Mouse (Mus musculus) kidney, embryonic 14.5 days (tissue): ENCODE measurements at regions not wholly inside any gene's neighbourhood (a gene's known extent, or its start where the extent isn't known, plus 50 kb on each side); places are given as distances from the start of the nearest gene placed in this dataset.

Experiments used
- ATAC-seq: fragments of 200-750 bp; cut with Nextera tagmentation; 2 replicates; pipeline ENCODE4 v1.8.0; 2017; ENCODE audit warnings: moderate number of reproducible peaks, mild to moderate bottlenecking, moderate TSS enrichment, moderate library complexity; ENCODE audit not compliant: low FRiP score, low TSS enrichment
- H3K27ac ChIP-seq: fragments of 300-500 bp; sonication (generic); 2 replicates; pipeline ENCODE4 v1.5.1; 2014; ENCODE audit warnings: low read depth, mild to moderate bottlenecking, low read length, moderate library complexity, mixed read lengths
- H3K27me3 ChIP-seq: fragments of 300-500 bp; sonication (generic); 2 replicates; pipeline ENCODE4 v1.6.1; 2014; ENCODE audit warnings: mild to moderate bottlenecking, low read length; ENCODE audit not compliant: control insufficient read depth, insufficient read depth
- H3K36me3 ChIP-seq: fragments of 300-500 bp; sonication (generic); 2 replicates; pipeline ENCODE4 v1.6.1; 2014; ENCODE audit warnings: low read length, mixed read lengths; ENCODE audit not compliant: control insufficient read depth, insufficient read depth
- H3K4me1 ChIP-seq: fragments of 300-500 bp; sonication (generic); 2 replicates; pipeline ENCODE4 v1.6.1; 2014; ENCODE audit warnings: low read length, mixed read lengths; ENCODE audit not compliant: control insufficient read depth, insufficient read depth
- H3K4me2 ChIP-seq: fragments of 300-500 bp; sonication (generic); replicated peaks from 2 replicates; pipeline ENCODE4 v1.6.1; 2014; ENCODE audit warnings: low read depth, mild to moderate bottlenecking, low read length
- H3K4me3 ChIP-seq: fragments of 300-500 bp; sonication (generic); 2 replicates; pipeline ENCODE4 v1.5.1; 2014; ENCODE audit warnings: mild to moderate bottlenecking, low read length
- H3K9ac ChIP-seq: fragments of 300-500 bp; sonication (generic); 2 replicates; pipeline ENCODE4 v1.6.1; 2014; ENCODE audit warnings: low read depth, mild to moderate bottlenecking, low read length, moderate library complexity
- H3K9me3 ChIP-seq: fragments of 300-500 bp; sonication (generic); 2 replicates; pipeline ENCODE4 v1.6.1; 2016; ENCODE audit warnings: low read length; ENCODE audit not compliant: control insufficient read depth
- WGBS: fragments of 180-500 bp; shearing (Covaris S2); extraction: QIAGEN DNeasy Blood & Tissue Kit; methylation state at CpG from one replicate; pipeline ENCODE4 v1.1.7; 2014; 5-methylcytosine and 5-hydroxymethylcytosine counted together

- Histone ChIP-seq H3K36me3 (no peaks in the 10 kb centered on the region), H3K4me1 (0 out of 2 replicates have a peak, but pooled peaks cover 4% of the 10 kb centered on the region), H3K9me3 (no peaks in the 10 kb centered on the region), H3K4me3 (no peak overlapping the region), H3K9ac (no peak overlapping the region), H3K27me3 (peaks cover 3% of the 10 kb centered on the region; the same call in 1 of the 2 replicates), H3K4me2 (no peak overlapping the region), H3K27ac (no peak overlapping the region)
- ATAC-seq = no peak
- WGBS = 78% methylated on average over 4 of the region's 4 CpGs
Observed at GRCm38 (mm10) chr13:44102257-44102656, 317.7 kb downstream of the Cd83 start.

GRCm38 (mm10) chr13:44103340-44103739 lies 318.8 kb downstream of the Cd83 start:
- Histone ChIP-seq H3K4me2 (no peak overlapping the region), H3K27me3 (peaks cover 3% of the 10 kb centered on the region; the same call in 1 of the 2 replicates), H3K9ac (no peak overlapping the region), H3K9me3 (no peaks in the 10 kb centered on the region), H3K36me3 (no peaks in the 10 kb centered on the region), H3K4me3 (no peak overlapping the region), H3K27ac (no peak overlapping the region), H3K4me1 (0 out of 2 replicates have a peak, but pooled peaks cover 4% of the 10 kb centered on the region)
- no peak for ATAC-seq
- 93% methylated on average over 7 of the region's 7 CpGs for WGBS

- H3K36me3 ChIP-seq = no peaks in the 10 kb centered on the region
- 0 out of 2 replicates have a peak, but pooled peaks cover 4% of the 10 kb centered on the region for H3K4me1 ChIP-seq
- peaks cover under 1% of the 10 kb centered on the region; the same call in 1 of the 2 replicates for H3K27me3 ChIP-seq
- H3K9me3 ChIP-seq = no peaks in the 10 kb centered on the region
- WGBS = 36% methylated on average over 5 of the region's 5 CpGs
- no peak overlapping the region for H3K4me3 ChIP-seq
- no peak overlapping the region for H3K9ac ChIP-seq
- no peak for ATAC-seq
- H3K27ac ChIP-seq = no peak overlapping the region
- H3K4me2 ChIP-seq = no peak overlapping the region
Observed at GRCm38 (mm10) chr13:44105161-44105560, 320.6 kb downstream of the Cd83 start.

GRCm38 (mm10) chr13:44108695-44109094 lies 324.1 kb downstream of the Cd83 start:
- 34% methylated on average over 11 of the region's 11 CpGs for WGBS

GRCm38 (mm10) chr13:44113043-44113442 lies 328.5 kb downstream of the Cd83 start:
- 88% methylated on average over 5 of the region's 5 CpGs for WGBS
- Histone ChIP-seq H3K27ac (no peak overlapping the region), H3K9me3 (no peaks in the 10 kb centered on the region), H3K4me3 (no peak overlapping the region), H3K4me1 (peaks cover 11% of the 10 kb centered on the region), H3K4me2 (no peak overlapping the region), H3K27me3 (no peaks in the 10 kb centered on the region), H3K9ac (no peak overlapping the region), H3K36me3 (no peaks in the 10 kb centered on the region)
- ATAC-seq = no peak

More at GRCm38 (mm10) chr13:44108695-44109094, 324.1 kb downstream of the Cd83 start:
- Histone ChIP-seq H3K27me3 (no peaks in the 10 kb centered on the region), H3K9ac (no peak overlapping the region), H3K4me3 (no peak overlapping the region), H3K4me1 (no peaks in the 10 kb centered on the region), H3K27ac (no peak overlapping the region), H3K4me2 (no peak overlapping the region), H3K36me3 (no peaks in the 10 kb centered on the region), H3K9me3 (no peaks in the 10 kb centered on the region)
- ATAC-seq = no peak

GRCm38 (mm10) chr13:44114856-44115255 lies 330.3 kb downstream of the Cd83 start:
- no peaks in the 10 kb centered on the region for H3K9me3 ChIP-seq
- no peaks in the 10 kb centered on the region for H3K27me3 ChIP-seq
- H3K4me2 ChIP-seq = no peak overlapping the region
- H3K4me3 ChIP-seq = no peak overlapping the region
- H3K9ac ChIP-seq = no peak overlapping the region
- WGBS = 88% methylated on average over 5 of the region's 5 CpGs
- no peak overlapping the region for H3K27ac ChIP-seq
- H3K36me3 ChIP-seq = no peaks in the 10 kb centered on the region
- no peak for ATAC-seq
- H3K4me1 ChIP-seq = peaks cover 12% of the 10 kb centered on the region

GRCm38 (mm10) chr13:44117841-44118240 lies 333.3 kb downstream of the Cd83 start:
- Histone ChIP-seq H3K27me3 (no peaks in the 10 kb centered on the region), H3K9ac (no peak overlapping the region), H3K27ac (no peak overlapping the region), H3K4me3 (no peak overlapping the region), H3K9me3 (no peaks in the 10 kb centered on the region), H3K4me2 (no peak overlapping the region), H3K36me3 (no peaks in the 10 kb centered on the region), H3K4me1 (peaks cover 18% of the 10 kb centered on the region)
- WGBS = 43% methylated on average over 9 of the region's 9 CpGs
- no peak for ATAC-seq

- H3K36me3 ChIP-seq = no peaks in the 10 kb centered on the region
- H3K4me2 ChIP-seq = no peak overlapping the region
- peaks cover 18% of the 10 kb centered on the region for H3K4me1 ChIP-seq
- no peak overlapping the region for H3K9ac ChIP-seq
- no peaks in the 10 kb centered on the region for H3K27me3 ChIP-seq
- H3K27ac ChIP-seq = no peak overlapping the region
- 93% methylated on average over 6 of the region's 6 CpGs for WGBS
- no peak for ATAC-seq
- no peaks in the 10 kb centered on the region for H3K9me3 ChIP-seq
- no peak overlapping the region for H3K4me3 ChIP-seq
Observed at GRCm38 (mm10) chr13:44118846-44119245, 334.3 kb downstream of the Cd83 start.

GRCm38 (mm10) chr13:44121241-44121671 lies 336.7 kb downstream of the Cd83 start:
- ATAC-seq = 0 out of 2 replicates have a peak, but pooled peaks have one; percentile 37
- 0 out of 2 replicates have a peak overlapping the region, but pooled peaks have one; percentile 8 for H3K4me2 ChIP-seq
- no peak overlapping the region for H3K4me3 ChIP-seq
- 0 out of 2 replicates have a peak overlapping the region, but pooled peaks have one; percentile 13 for H3K27ac ChIP-seq
- peaks cover 24% of the 10 kb centered on the region for H3K4me1 ChIP-seq
- 13% methylated on average over 7 of the region's 8 CpGs for WGBS
- no peaks in the 10 kb centered on the region for H3K36me3 ChIP-seq
- H3K27me3 ChIP-seq = no peaks in the 10 kb centered on the region
- H3K9me3 ChIP-seq = no peaks in the 10 kb centered on the region
- H3K9ac ChIP-seq = 0 out of 2 replicates have a peak overlapping the region, but pooled peaks have one; percentile 23
